Mouse (Mus musculus): ENCODE data around the gene Maml2.
A peak's percentile ranks its signal among the peaks of the same experiment; 100 is the strongest.

Gene Maml2

DNA sequence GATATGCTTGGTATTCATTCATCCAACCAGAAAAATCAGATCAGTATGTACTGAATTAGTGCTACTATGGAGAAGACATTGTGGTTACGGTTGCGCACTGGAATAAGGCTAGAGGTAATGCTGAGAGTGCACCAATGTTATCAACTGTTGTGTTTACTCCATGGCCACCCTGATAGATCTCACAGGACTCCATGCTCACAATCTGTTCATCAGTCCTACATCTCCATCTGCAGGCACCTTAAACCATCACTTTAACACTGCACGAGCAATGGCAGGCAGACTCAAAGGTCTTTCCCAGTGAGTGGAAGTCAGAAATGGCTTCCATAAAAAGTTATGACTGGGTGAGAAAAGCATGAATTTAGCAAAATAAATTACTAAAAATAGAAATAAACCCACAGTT is 324.2 kb downstream of the Maml2 start:
- no peak for DNase-seq

DNA sequence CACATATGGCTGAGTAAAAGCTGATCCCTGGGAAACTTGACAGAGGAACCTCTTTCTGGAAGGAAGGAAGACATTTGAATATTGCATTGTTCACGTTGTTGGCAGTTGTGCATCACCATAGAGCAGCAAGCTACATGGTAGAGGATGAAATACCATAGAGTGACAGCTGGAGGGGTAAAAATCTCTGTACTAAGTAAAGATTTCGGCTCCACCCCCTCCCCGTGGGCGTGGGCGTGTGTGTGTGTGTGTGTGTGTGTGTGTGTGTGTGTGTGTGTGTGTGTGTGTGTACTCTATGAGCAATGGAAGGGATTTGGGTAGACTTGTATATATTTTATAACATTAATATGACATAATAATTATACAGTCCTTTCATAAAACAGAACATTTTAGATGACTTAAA is 324.7 kb downstream of the Maml2 start:
- no peak for DNase-seq

DNA sequence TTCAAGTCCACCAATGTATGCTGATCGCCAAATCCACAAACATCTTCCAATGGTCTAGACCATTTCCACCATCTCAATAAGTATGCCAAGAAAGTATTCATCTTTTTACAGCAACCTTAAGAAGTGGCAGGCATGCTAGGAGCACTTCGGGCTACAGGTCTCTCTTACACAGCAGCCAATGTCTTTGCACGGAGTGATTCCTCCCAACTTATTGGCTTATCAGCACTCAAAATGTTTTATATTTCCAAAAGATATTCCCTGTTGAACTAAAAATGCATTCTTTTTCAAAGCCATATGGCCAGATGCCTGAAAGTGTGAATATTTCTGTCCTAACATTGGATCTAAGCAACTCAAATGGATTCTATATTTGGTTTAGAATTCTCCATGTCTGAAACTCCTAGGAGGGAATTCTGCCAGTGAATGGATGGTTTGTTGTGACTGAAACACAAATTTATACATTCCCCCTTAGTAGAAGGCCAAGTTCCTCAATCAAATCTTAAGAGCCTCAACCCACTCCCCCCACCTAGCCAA is 326.2 kb downstream of the Maml2 start:
- DNase-seq: no peak

DNA sequence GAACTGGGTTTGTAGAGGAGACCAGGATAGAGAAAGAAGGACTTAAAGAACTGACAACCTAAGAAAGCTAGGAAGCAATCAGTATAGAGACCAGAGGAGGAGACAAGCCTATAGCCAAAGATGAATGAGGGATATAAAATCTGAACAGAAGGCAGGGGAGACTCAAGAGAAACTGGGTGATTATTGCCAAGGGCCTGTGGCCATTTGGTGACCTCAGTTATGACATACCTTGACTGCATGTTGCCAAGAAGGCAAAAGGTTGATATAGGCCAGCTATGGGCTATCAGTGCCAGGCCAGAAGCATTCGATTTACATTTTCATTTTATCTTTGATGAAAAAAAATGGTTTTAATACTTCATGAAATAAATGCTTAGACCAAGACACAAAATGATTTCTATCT is 327.0 kb downstream of the Maml2 start:
- DNase-seq: no peak

DNA sequence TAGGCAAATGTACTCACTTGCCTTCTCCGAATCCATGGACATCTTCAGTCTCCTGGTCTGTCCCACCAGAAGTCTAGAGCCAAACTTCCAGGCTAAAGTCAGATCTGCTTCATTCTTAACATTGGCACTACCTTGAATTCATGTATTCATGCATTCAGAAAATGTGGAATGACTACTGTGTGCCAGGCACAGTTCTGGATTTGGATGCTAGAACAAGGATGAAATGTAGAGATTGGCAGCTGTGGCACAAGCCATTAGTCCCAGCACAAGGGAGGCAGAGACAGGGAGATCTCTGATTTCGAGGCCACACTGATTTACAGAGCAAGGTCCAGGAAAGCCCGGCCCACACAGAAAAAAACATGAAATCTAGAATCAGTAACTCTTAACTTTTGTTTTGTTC is 327.5 kb downstream of the Maml2 start:
- no peak for DNase-seq

DNA sequence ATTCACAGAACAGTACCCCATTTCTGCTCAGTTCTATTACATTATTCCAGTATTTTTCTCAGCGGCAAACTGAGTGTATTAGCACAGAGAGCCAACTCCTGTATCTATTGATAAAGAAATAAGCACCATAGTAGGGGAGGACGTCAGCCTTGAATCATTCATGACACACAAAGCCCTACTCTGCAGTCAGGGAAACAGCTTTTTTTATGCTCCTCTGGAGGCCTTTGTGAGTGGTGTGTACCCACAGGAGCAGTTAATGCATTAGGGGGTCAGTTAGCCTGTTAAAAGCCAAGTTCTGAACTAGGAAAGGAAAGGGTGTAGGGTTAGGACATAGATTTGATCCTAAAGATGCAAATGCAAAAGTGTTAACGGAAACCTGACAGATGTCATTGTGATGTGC is 328.7 kb downstream of the Maml2 start:
- DNase-seq: no peak

DNA sequence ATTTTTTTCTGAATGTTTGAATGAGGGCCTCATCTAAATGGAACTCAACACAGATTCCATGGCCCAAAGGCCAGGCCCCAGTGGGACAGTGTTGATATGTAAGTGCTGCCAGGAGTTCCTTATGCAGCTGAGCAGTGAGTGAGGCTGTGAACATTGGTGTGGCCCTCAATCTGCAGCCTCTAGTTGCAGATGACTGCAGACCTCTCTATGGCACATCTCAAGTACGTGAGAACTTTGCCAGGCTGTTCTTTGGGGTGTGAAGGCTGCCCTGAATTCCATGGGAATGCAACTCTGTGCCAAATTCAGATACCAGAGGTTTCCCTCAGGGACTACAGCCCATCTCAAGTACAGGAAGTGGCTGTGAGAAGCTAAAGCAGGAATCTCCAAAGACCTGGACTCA is 335.6 kb downstream of the Maml2 start:
- no peak for DNase-seq

DNA sequence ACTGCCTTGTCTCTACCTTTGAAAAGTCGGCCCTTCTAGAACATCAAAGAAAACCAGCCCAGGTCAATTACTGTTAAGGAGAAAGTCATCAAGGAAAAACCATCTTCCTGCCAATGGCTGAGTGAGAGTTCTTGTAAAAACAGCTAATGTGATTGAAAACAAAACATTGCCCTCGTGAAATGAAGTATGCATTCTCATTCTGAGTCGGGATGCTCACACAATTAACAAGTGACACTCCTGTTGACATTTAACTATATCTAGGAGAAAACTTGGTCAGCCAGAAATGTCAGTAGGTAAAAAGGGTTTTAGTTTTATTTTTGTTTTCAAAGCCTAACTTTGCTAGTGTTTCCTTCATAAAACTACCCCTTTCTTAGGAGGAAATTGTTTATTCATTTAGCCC is 341.9 kb downstream of the Maml2 start:
- DNase-seq: no peak

DNA sequence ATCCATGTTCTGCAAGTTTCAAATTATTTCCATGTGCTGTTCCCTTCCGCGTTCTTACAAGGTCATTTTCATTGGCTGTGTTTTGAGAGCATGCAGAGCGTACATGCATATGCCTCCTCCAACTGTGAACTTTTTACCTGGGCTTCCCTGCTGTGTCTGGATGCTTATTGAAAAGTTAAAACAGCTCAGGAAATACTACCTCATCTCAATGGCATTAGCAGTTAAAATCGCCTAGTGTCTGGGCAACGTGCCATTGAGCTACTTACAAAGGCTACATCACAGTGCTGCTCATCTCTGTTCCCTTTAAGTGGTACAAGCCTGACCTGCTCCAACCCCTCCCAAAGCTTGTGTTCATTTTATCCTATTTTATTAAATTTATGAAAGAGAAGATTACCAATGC is 347.4 kb downstream of the Maml2 start:
- DNase-seq: no peak

DNA sequence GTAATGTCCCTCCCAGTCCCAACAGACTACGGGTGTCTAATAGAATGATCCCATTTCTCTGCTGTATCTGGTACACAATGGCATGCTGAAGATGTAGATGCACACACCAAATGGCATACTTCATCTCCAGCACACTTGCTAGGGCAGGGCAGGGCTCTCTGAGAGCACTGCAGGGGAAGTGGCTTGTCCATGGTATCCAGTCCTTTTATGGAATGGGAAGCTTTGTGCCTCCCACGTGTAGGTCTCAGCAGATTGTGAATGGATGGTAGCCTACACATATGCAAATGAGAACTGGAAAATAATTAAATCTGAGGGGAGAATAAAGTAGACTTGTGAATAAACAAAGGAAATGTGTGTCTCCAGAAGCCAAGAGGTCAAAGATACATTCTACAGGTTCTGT is 353.3 kb downstream of the Maml2 start:
- DNase-seq: no peak

DNA sequence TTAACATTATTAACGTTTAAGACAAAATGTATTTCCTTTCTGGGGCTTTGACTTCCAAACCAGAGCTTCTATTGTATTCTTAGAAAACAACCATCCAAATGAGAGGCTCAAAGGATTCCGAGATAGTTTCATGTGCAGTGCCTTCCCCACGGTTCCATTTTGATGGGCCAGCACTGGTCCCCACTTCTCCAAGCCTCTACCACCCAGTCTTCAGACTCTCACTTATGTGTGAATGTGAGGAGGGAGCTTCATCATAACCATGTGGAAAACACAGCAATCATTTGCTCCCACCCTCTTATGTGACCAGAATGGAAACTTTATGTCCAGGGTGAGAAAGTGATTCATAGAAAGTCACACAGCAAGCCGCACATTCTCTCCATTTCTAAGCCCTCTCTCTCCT is 354.1 kb downstream of the Maml2 start:
- no peak for DNase-seq

DNA sequence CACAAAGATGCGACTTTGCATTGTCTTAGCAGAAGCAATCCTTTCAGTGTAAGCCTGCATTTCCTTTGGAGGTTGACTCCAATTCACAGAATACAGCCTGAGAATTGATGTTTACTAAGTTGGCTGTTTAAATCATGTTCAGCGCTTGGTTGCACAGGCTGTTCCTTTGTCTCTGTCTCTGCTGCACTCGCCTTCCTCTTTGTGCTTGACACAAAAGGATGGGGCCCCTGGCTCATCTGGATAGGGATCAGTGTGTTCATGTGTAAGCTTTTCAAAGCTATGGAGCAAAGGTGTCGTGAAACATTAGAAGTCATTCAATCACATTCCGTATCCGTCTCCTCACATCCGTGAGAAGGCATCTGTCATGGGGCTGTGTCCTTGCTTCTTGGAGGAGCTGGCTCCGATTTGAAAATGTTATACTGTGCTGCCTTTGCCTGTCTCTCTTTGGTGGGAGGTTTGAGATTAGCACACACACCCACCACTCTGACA is 354.7 kb downstream of the Maml2 start:
- no peak for DNase-seq

DNA sequence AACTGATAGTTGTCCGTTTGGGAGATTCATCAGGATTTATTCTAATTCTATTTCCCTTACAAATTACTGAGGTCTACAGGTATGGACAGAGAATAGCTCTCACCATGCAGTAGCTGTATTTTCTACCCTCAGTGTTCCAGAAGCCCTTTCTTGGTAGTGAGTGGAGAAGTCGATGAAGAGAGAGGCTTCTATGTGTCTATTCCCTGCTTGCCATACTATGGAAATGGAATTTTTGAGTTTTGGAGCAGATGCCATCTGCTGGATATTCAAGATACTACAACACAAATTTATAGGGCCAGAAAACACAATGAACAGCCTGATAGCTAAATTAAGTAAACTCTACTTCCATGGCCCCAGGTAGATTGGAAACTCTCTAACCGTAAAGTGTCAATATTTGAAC is 355.2 kb downstream of the Maml2 start:
- DNase-seq: no peak

DNA sequence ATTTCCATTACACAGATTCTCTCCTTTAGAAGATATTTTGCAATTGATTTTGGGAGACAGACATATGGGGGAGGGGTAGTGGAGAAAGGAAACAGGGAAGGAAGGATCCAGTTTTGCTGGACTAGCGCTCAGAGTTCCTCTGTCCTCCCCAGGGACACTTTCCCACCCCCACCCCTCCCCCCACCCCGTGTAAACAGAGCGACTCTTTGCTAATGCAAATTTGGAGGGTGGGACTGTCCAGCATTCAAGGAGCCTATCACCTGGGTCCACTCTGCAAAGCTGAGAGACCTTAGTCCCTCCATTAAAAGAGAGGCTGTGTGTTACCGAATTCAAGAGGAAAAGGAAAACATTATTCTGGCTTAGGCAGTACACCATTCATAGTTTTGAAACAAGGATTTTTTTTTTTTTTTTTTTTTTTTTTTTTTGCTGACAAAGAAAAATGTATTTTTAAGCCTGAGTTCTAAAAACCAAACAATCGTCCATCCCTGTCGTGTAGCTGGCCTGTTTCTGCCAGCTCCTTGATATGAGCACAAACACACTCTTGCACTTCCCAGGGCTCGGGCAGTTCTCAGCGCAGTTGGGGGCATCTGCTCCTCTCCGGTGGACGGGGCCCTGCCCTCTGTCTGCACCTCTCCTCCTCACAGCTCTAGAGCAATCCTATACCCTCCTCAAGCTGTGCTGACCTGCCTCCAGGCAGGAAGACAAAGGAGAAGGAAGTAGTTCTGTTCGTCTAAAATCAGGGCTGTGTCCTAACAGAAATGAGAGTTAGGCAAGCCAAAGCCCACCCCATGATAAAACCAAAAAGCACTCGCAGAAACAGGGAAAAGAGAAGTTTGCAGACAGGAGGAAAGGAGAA is 364.2 kb downstream of the Maml2 start:
- no peak for DNase-seq

DNA sequence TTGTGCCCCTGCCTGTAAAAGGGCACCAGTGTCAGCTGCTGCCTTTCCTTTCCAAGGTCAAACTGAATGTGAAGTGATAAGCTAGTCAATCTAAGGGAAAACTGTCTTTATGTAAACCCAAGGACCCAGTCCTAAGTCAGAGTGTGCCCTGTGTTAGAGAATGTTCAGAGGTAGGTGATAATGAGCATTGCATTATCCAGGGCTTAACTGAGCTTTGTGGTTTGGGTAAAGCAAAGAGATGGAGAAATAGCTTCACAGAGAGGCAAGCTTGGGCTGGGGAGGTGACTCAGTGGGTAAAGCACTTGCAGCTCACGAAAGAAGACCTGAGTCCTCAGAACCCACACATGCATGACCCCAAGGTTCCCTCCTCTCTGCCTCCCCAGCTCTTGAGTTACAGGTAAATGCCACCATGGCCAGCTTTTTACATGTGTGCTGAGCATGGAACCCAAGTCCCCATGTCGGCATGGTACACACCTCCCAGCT is 367.8 kb downstream of the Maml2 start:
- no peak for DNase-seq

DNA sequence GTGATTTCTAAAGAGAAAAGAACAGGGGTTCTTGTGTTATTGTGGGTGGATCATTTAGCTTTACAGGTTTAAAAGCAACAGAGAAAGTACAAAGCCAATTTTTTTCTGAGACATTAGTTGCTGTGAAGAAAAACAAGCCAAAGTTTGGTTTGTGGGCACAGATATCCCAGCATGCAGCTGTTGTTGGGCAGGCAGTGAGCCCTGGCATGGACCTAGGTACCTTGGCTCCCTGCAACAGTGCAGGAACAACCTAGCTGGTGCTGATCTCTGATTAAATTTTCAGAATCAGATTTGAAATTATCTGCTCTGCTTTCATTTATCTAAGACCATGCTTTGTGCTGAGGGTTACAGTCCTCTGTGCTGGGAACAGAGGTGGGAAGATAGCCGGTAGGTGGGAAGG is 370.2 kb downstream of the Maml2 start:
- DNase-seq: no peak

DNA sequence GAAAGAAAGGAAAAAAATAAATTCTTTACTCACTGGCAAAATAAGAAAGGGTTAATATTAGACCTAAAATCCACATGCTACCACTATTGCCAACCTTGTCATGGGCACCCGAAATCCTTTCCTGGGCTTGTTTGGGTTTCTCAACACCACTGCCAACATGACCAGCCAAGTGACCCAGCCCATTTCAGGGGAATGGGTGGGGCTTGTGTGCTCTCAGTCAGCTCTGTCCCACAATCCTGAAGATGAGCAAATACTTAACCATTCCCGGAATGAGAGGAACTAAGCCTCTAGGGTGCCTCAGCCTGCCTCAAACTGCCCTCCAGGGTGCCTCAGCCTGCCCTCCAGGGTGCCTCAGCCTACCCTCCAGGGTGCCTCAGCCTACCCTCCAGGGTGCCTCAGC is 371.0 kb downstream of the Maml2 start:
- no peak for DNase-seq

DNA sequence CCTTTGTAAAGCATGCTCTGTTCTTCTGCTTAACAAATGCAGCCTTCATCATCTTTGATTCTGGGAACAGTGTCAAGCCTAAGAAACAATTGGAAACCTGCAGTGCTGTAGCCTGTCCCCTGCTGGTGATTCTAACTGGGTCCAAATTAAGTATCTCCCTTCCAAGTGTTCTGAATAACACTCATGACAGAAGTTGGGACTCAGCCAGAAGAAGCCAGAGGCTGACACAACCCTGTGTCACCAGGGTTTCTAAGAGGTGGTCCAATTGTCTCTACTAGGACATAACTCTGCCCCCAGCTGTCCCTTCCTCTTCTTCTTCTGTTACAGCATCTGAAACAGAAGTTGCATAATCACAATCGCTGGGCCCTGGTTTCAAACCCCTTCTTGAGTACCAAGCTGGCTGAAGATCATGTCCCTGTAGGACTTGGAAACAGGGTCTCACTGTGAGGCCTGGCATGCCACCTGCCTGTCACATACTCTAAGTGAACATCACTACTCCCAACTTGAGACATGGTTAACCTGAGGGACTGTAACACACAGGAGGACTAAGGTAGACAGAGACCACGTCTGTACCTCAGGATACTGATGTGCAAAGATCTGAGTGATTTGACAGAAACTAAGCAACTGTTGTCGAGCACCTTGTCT is 373.5 kb downstream of the Maml2 start:
- DNase-seq: peak; percentile 41

DNA sequence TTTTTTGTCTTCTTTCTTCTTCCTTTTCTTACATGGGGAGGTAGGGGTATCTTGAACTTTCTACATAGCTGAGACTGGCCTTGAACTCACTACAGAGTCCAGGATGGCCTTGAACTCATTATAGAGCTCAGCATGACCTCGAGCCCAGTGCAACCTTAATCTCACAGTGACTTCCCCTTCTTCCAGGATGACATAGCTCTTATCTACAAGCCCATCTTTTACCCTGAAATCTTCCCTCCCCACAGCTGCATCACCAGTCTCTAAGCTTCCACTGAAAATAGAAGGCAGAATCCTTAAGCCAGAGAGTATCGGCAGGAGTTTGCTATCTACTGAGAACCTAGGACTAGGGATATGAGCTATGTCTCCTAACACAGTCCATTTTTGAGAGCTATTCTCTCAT is 375.5 kb downstream of the Maml2 start:
- no peak for DNase-seq

DNA sequence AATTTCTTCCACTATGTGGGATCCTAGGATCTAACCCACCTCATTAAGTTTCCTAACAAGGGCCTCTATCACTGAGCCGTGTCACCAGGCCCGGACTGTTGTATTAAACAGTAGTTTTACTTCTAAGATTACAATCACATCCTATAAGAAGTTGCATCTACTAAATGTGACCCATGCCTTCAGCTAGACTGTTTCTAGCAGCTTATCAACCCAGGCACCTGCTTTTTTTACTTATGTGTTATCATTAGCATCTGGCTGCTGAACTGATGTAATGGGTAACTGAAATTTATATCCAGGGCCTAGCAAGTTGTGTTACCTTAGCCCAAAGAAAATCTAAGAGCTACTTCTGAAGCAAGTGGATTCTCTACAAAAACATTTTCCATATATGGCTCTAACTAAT is 380.3 kb downstream of the Maml2 start:
- no peak for DNase-seq

DNA sequence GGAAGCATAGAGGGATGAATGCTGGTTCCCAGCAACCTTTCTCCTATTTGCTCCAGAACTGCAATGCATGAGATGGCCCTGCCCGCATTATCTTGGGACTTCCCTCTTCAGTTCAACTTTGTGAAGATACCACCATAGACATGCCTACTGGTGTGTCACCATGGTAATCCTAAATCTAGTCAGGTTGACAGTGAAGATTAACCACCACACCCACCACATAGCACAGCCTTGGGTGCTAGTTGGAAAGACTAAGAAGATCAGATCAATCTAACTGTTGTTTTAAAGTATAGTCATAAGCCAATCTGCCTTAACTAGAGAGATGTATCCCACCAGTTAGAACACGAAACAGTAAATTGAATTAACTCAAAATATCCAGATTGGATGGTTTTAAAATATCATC is 381.9 kb downstream of the Maml2 start:
- DNase-seq: no peak

DNA sequence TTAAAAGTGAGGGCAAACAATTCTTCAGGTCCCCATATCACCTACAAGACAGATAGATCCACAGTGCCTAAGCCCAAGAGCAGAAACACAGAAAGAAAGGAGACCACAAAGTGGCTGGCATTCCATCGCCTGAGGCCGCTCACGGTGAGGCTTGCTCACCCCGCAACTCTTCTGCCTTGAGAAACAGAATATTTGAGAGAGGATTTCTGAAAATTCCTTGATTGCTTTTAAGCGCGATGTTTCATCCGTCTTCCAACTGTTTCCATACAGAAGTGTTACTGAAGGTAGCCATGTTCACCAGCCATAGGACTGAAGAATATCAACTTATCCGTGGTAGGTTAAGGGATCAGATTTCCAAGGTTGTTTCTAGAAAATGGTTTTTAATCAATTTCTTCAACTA is 383.4 kb downstream of the Maml2 start:
- DNase-seq: no peak

DNA sequence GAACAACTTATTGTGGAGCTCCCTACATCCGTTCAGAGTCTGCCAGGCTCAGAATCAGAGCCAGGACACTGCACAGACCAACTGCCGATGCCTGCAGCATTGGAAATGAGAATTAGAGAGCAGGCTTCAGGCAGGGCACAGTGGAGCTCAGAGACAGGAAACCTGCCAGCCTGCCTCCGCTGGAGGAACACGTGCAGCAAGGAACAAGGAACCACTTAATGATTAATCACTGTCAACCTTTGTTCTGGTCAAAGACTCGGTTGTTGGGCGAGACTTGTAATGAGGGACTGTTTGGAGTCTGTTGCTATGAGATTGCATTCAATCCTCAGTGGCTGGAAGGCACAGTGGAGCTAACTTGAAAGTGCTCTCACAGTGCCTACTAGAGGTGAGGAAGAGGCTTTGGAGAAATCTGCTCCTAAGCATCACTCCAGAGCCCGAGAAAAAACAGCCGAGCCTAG is 383.9 kb downstream of the Maml2 start:
- DNase-seq: peak; percentile 85

DNA sequence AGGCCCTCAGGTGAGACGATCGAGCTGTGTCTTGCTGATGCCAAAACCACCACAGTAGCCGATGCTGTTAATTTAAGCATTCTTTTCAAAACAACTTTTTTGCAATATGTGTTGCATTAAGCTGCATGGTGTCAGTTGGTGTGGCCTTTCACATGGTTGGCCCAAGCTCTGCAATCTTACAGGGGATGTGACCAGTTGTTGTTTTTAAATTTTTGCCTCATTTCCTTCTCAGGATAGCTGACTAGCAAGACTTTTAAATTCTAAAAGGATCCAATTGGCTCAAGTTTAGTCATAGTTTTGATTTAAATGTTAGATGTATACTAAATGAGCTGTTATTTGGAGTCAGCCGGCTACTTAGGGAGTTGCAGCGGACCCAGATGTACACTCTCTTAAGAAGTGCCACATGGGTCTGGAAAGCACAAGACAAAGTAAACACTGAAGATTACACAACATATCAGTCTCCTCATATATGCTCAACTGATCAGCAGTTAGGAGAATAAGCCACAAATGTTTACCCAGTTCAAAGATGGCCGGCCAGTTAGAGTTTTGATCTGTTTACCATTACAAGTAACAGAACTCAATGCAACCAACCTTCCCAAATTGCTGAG is 386.7 kb downstream of the Maml2 start:
- no peak for DNase-seq
